Mouse (Mus musculus) lung, adult 2 months (tissue): Measurements from ENCODE around the gene Sema4d.

Source experiments
- CTCF ChIP-seq: fragments of 200-500 bp; IDR thresholded peaks from 2 replicates; pipeline ENCODE4 v1.5.1; 2011; ENCODE audit warnings: mild to moderate bottlenecking, low read length, control low read depth; ENCODE audit not compliant: insufficient read depth
- POLR2A ChIP-seq: fragments of 200-500 bp; IDR thresholded peaks from 2 replicates; pipeline ENCODE4 v1.6.1; 2011; ENCODE audit warnings: low read depth, mild to moderate bottlenecking, control low read depth, low read length, borderline replicate concordance; ENCODE audit errors: extremely low read depth

DNA sequence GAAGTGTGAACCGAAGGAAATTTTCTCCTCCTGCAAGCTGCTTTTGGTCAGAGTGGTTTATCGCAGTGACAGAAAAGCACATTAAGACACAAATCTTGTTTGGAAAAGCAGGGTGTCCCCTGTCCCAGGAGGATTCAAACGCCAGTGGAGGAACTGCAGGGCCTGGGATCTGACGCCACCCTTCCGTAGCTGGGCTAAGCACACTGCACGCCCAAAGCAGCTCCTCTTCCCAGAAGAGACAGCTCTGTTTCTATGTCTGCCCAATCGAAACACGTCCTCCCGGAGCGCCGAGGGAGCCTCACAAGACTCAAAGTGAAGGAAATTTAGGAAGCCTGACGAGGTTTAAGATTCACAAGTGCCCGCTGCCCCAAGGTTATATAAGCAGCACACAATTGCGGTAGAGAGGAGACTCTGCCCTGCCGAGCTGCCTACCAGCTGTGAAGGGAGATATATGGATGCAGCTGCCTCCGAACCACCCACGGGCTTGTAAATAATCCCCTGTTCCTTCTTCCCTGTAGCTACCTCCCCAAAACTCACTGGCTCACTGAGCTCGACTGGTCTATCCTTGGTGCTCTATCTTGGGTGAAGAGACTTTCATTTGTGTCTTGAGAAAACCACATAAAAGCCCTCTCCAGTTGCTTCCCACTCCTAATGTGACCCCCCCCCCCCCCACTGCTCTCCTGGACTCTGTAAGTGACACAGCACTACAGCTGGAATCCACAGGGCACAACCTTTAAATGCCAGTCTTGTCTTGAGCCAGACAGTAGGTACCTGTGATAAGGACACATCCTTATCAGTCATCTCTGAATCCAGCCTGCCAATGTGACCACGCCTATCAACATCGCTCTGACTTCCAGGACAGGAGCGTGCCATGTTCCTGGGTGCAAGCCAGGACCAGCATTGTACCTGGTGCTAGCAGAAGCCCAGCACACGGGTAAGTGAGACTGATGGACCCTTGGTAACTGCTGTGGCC, 87.4 kb downstream of the Sema4d start:
- TF ChIP-seq CTCF = no peak
- no peak for TF ChIP-seq POLR2A
